Mouse (Mus musculus) heart, postnatal 0 days (tissue): ENCODE results near the gene Elof1. TPM values are rescaled to one million over a fixed set of nuclear protein-coding genes. Genes with fewer than 3 reads are reported as not detected.
"Not testable (repeated sequence)": the region's sequence is repeated elsewhere in the genome, so short reads cannot be mapped to it uniquely, and the experiment has no call there.

Source experiments
- ATAC-seq: fragments of 200-750 bp; cut with Nextera tagmentation; 2 replicates; pipeline ENCODE4 v1.8.0; 2017; ENCODE audit warnings: low read depth, moderate number of reproducible peaks, moderate library complexity; ENCODE audit not compliant: insufficient read depth
- DNase-seq: peaks from one replicate; pipeline ENCODE4 v3.0.0-alpha.2; 2016; ENCODE audit warnings: low spot score
- H3K27ac ChIP-seq: fragments of 300-500 bp; sonication (generic); 2 replicates; pipeline ENCODE4 v1.5.1; 2014; ENCODE audit warnings: low read depth, mild to moderate bottlenecking
- H3K27me3 ChIP-seq: fragments of 300-500 bp; sonication (generic); 2 replicates; pipeline ENCODE4 v1.6.1; 2014; ENCODE audit warnings: low read length, mixed read lengths; ENCODE audit not compliant: control insufficient read depth, insufficient read depth
- H3K36me3 ChIP-seq: fragments of 300-500 bp; sonication (generic); replicated peaks from 2 replicates; pipeline ENCODE4 v1.6.1; 2014; ENCODE audit warnings: low read length, mixed read lengths; ENCODE audit not compliant: control insufficient read depth, insufficient read depth
- H3K4me1 ChIP-seq: fragments of 300-500 bp; sonication (generic); 2 replicates; pipeline ENCODE4 v1.6.1; 2014; ENCODE audit warnings: antibody characterized with exemption; ENCODE audit not compliant: control insufficient read depth, insufficient read depth
- H3K4me2 ChIP-seq: fragments of 300-500 bp; sonication (generic); 2 replicates; pipeline ENCODE4 v1.6.1; 2014; ENCODE audit warnings: low read depth, mild to moderate bottlenecking, low read length, moderate library complexity
- H3K4me3 ChIP-seq: fragments of 300-500 bp; sonication (generic); 2 replicates; pipeline ENCODE4 v1.5.1; 2014; ENCODE audit warnings: low read depth, low read length
- H3K9ac ChIP-seq: fragments of 300-500 bp; sonication (generic); replicated peaks from 2 replicates; pipeline ENCODE4 v1.6.1; 2014; ENCODE audit warnings: low read depth, low read length, mixed read lengths
- H3K9me3 ChIP-seq: fragments of 300-500 bp; sonication (generic); replicated peaks from 2 replicates; pipeline ENCODE4 v1.6.1; 2016; ENCODE audit warnings: low read length; ENCODE audit not compliant: control insufficient read depth
- CTCF ChIP-seq: IDR thresholded peaks from 2 replicates; pipeline ENCODE4 v1.5.1; 2016; ENCODE audit warnings: antibody characterized with exemption, control low read depth, low read depth
- EP300 ChIP-seq: IDR thresholded peaks from 2 replicates; pipeline ENCODE4 v1.6.1; 2016; ENCODE audit warnings: antibody characterized with exemption, low read depth
- WGBS: fragments of 180-500 bp; shearing (Covaris S2); extraction: QIAGEN DNeasy Blood & Tissue Kit; methylation state at CpG from one replicate; pipeline ENCODE4 v1.1.7; 2014; 5-methylcytosine and 5-hydroxymethylcytosine counted together
- polyA plus RNA-seq: library from polyadenylated mRNA; unstranded; fragments of >200 nt; fragmentation: Nextera tagmentation; extraction: Ambion mirVana; gene quantifications from 2 replicates; pipeline ENCODE4 v1.2.1, GENCODE M21; 2015
- total RNA-seq: library from RNA; depleted of rRNA; stranded (reverse); fragments of >200 nt; gene quantifications from 2 replicates; pipeline ENCODE4 v1.2.3, GENCODE M21; 2014; ENCODE audit warnings: low replicate concordance

Gene Elof1
- total and polyA plus RNA-seq, 2 experiments from 2014 or later: 82.3 to 132 TPM

GRCm38 (mm10) chr9:22085022-22085834, 31.7 kb downstream of the Elof1 start, which contains the start of gene Ecsit:
Ecsit (minus strand) TSS chr9:22085438.
- H3K4me1 ChIP-seq: peaks cover 9% of the 10 kb centered on the region; the same call in 1 of the 2 replicates
- H3K4me3 ChIP-seq: peak within 1 kb of the TSS; percentile 88
- peak within 1 kb of the TSS; percentile 78 for H3K27ac ChIP-seq
- under 1% methylated on average over 48 of the region's 48 CpGs for WGBS
- ATAC-seq: peak; percentile 98
- peak within 1 kb of the TSS; percentile 77 for H3K9ac ChIP-seq
- peak within 1 kb of the TSS; percentile 84 for H3K4me2 ChIP-seq
- H3K27me3 ChIP-seq: no peaks in the 10 kb centered on the region
- peak; percentile 97 for DNase-seq
- no peaks in the 10 kb centered on the region for H3K9me3 ChIP-seq
- H3K36me3 ChIP-seq: 0 out of 2 replicates have a peak, but pooled peaks cover 4% of the 10 kb centered on the region
- no peak for TF ChIP-seq EP300
- no peak for TF ChIP-seq CTCF

DNA sequence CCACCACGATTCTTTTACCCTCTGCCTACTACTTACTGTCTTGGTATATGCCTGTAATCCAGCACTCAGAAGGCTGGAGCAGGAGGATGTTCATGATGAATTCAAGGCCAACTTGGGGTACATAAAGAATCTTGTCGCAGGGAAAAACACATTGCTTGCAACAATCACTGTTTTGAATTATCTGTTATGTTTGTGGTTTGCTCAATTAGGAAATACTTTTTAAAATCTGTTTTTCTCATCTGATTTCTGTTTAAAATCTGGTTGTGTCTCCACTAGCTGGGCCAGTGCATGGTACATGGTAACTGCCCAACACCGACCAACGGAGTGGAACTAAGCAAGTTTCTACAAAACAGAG, 32.3 kb downstream of the Elof1 start:
- DNase-seq (no peak), ATAC-seq (no peak)
- Histone ChIP-seq H3K36me3 (peaks cover 4% of the 10 kb centered on the region; the same call in 1 of the 2 replicates), H3K9ac (peak overlapping the region; percentile 77), H3K4me1 (peaks cover 9% of the 10 kb centered on the region; the same call in 1 of the 2 replicates), H3K4me3 (peak overlapping the region; percentile 88), H3K4me2 (peak overlapping the region; percentile 84), H3K9me3 (no peaks in the 10 kb centered on the region), H3K27ac (peak overlapping the region; percentile 78), H3K27me3 (no peaks in the 10 kb centered on the region)
- no peak for TF ChIP-seq CTCF
- no peak for TF ChIP-seq EP300
- 28% methylated on average over 4 of the region's 4 CpGs for WGBS

GRCm38 (mm10) chr9:22076223-22076622, 40.7 kb downstream of the Elof1 start:
- ATAC-seq (no peak), DNase-seq (no peak)
- Histone ChIP-seq H3K9ac (no peak overlapping the region), H3K27ac (no peak overlapping the region), H3K9me3 (no peaks in the 10 kb centered on the region), H3K4me1 (no peaks in the 10 kb centered on the region), H3K36me3 (peaks cover 53% of the 10 kb centered on the region), H3K4me2 (no peak overlapping the region), H3K27me3 (no peaks in the 10 kb centered on the region), H3K4me3 (no peak overlapping the region)
- 89% methylated on average over 23 of the region's 23 CpGs for WGBS
- TF ChIP-seq EP300: no peak
- no peak for TF ChIP-seq CTCF

DNA sequence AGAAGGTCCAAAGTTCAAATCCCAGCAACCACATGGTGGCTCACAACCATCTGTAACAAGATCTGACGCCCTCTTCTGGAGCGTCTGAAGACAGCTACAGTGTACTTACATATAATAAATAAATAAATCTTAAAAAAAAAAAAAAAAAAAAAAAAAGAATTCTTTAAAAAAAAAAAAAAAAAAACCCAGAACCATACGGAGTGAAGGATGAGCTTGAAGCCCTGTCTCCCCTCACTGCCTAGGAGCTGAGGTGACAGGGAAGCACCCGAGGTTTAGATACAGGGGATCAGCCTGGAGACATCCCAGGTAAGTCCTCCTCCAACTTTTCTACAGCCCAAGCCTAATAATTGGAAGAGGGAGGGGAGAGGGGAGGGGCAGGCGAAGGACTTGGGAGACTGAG, 41.2 kb downstream of the Elof1 start:
- WGBS: 70% methylated on average over 4 of the region's 5 CpGs
- H3K36me3 ChIP-seq: peaks cover 53% of the 10 kb centered on the region
- not testable (repeated sequence) for H3K27me3 ChIP-seq, H3K4me2 ChIP-seq, H3K9me3 ChIP-seq, H3K4me1 ChIP-seq, H3K4me3 ChIP-seq, ATAC-seq, H3K9ac ChIP-seq, H3K27ac ChIP-seq, DNase-seq

DNA sequence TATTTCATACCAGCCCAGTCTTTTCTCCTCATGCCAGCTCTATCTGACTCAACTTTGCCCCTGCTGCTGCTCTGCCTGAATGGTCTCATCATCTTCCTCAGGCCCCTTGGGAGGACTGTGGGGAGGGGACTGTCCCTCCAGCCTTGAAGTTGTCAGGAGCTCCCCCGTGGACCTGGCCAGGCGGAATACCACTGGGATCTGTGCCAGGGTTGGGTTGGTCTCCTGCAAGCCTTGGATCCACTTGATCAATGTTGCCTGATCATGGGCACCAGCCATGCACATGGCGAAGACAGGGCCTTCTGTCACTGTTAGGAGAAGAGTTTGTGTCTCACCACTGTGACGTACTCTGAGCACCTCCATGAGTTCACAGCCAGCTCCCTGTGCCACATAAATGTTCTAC, 44.7 kb downstream of the Elof1 start:
- 75% methylated on average over 4 of the region's 4 CpGs for WGBS
- Histone ChIP-seq H3K4me2 (no peak overlapping the region), H3K9ac (no peak overlapping the region), H3K27ac (no peak overlapping the region), H3K36me3 (peaks cover 52% of the 10 kb centered on the region), H3K9me3 (no peaks in the 10 kb centered on the region), H3K4me3 (no peak overlapping the region), H3K4me1 (no peaks in the 10 kb centered on the region; the same call in 1 of the 2 replicates), H3K27me3 (no peaks in the 10 kb centered on the region)
- DNase-seq: no peak
- TF ChIP-seq EP300: no peak
- TF ChIP-seq CTCF: no peak
- ATAC-seq: no peak
